Mouse (Mus musculus) thymus, adult 2 months (tissue): ENCODE results near the gene Rnf2. TPM values are rescaled to one million over a fixed set of nuclear protein-coding genes. Genes with fewer than 3 reads are reported as not detected.

Source experiments
- DNase-seq: peaks from one replicate; pipeline ENCODE4 v3.0.0; 2021
- H3K27ac ChIP-seq: fragments of 200-500 bp; 2 replicates; pipeline ENCODE4 v1.5.1; 2012; ENCODE audit warnings: low read length, control low read depth; ENCODE audit not compliant: control insufficient read depth, insufficient read depth
- H3K27me3 ChIP-seq: fragments of 200-500 bp; 2 replicates; pipeline ENCODE4 v1.6.1; 2012; ENCODE audit warnings: mild to moderate bottlenecking, low read length, moderate library complexity, mixed read lengths; ENCODE audit not compliant: control insufficient read depth, insufficient read depth
- H3K36me3 ChIP-seq: fragments of 200-500 bp; 2 replicates; pipeline ENCODE4 v1.6.1; 2012; ENCODE audit warnings: mild to moderate bottlenecking, low read length, moderate library complexity; ENCODE audit not compliant: control insufficient read depth, insufficient read depth
- H3K4me1 ChIP-seq: fragments of 200-500 bp; replicated peaks from 2 replicates; pipeline ENCODE4 v1.6.1; 2012; ENCODE audit warnings: low read length; ENCODE audit not compliant: control insufficient read depth, insufficient read depth
- H3K4me3 ChIP-seq: fragments of 200-500 bp; 2 replicates; pipeline ENCODE4 v1.5.1; 2012; ENCODE audit warnings: mild to moderate bottlenecking, low read length, control low read depth, moderate library complexity; ENCODE audit not compliant: control insufficient read depth, insufficient read depth
- CTCF ChIP-seq: fragments of 200-500 bp; IDR thresholded peaks from 2 replicates; pipeline ENCODE4 v1.5.1; 2012; ENCODE audit warnings: mild to moderate bottlenecking, control low read depth, low read length, moderate library complexity, borderline replicate concordance; ENCODE audit not compliant: control insufficient read depth, poor library complexity, insufficient read depth; ENCODE audit errors: extremely low read depth
- POLR2A ChIP-seq: fragments of 200-500 bp; IDR thresholded peaks from 2 replicates; pipeline ENCODE4 v1.6.1; 2012; ENCODE audit warnings: mild to moderate bottlenecking, low read length, control low read depth, moderate library complexity; ENCODE audit not compliant: control insufficient read depth, poor library complexity, insufficient read depth; ENCODE audit errors: extremely low read depth
- WGBS: fragments of 180-500 bp; shearing (Covaris S2); methylation state at CpG from one replicate; pipeline ENCODE4 v1.1.7; 2018; 5-methylcytosine and 5-hydroxymethylcytosine counted together
- polyA plus RNA-seq: library from polyadenylated mRNA; depleted of rRNA; stranded (reverse); fragments of >200 nt; gene quantifications from 2 replicates; pipeline ENCODE4 v1.2.3, GENCODE M21; 2012

Rnf2 gene
- polyA plus RNA-seq, 1 experiment: 36.5 TPM

DNA sequence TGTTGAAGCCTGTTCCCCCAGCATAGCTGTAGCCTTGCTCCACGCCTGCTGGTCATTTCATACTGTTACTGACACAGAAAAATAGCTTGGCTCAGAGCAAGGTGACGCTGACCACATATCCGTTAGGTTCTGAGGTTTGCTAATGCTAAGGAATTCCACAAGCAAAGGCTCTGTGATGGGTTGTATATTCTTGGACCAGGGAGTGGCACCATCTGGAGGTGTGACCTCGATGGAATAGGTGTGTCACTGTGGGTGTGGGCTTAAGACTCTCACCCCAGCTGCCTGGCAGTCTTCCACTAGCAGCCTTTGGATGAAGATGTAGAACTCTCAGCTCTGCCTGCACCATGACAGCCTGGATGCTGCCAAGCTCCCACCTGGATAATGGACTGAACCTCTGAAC lies 34.2 kb downstream of the Rnf2 start:
- no peaks in the 10 kb centered on the region for H3K4me1 ChIP-seq
- TF ChIP-seq POLR2A (no peak), CTCF (no peak)
- no peak overlapping the region for H3K27ac ChIP-seq
- H3K36me3 ChIP-seq: peaks cover 5% of the 10 kb centered on the region
- DNase-seq: no peak
- WGBS: 92% methylated on average over 4 of the region's 4 CpGs
- no peak overlapping the region for H3K4me3 ChIP-seq
- no peaks in the 10 kb centered on the region for H3K27me3 ChIP-seq

DNA sequence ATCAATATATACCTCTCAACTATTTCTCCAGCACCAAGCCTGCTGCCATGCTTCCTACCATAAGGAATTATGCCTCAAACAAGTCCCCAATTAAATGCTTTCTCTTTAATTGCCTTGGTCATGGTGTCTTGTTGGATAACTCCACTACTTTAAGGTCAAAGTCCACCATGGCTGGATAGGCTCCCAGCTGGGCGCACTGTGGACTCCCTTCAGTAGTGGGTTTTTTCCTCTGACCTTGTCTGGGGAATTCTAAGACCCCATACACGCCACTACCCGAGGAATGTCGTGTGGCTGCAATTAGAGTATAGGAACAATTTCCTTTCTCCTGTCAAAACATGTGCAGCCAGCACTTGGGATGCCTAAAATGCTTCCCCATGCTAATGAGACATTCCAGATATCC lies 35.8 kb downstream of the Rnf2 start:
- Histone ChIP-seq H3K27ac (no peak overlapping the region), H3K36me3 (no peaks in the 10 kb centered on the region; the same call in 1 of the 2 replicates), H3K27me3 (no peaks in the 10 kb centered on the region), H3K4me1 (no peaks in the 10 kb centered on the region), H3K4me3 (no peak overlapping the region)
- WGBS: 86% methylated on average over 4 of the region's 4 CpGs
- DNase-seq: no peak
- TF ChIP-seq CTCF (no peak), POLR2A (no peak)

GRCm38 (mm10) chr1:151461265-151461664 lies 39.5 kb downstream of the Rnf2 start:
- DNase-seq: no peak
- TF ChIP-seq POLR2A (no peak), CTCF (no peak)
- WGBS: 95% methylated on average over 9 of the region's 9 CpGs

DNA sequence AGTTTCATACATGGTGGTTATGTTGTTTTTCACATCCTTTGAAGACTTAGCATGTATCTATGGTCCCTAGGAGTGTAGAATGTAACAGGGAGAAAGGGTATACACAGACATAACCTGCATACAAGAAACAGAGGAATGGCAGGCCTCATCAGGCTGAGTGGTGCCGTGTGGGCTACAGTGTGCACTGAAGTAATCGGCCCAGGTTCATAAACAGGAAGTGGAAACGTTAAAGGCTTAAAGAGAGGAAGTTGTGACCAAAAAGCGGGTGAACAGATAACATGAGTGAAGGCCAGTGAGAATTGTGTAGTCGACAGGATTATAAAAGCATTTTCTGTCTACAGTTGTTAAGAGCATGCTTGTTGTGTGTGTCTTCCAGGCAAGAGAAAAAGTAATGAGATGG lies 43.7 kb downstream of the Rnf2 start:
- no peaks in the 10 kb centered on the region for H3K27me3 ChIP-seq
- 14% methylated on average over 5 of the region's 5 CpGs for WGBS
- H3K4me1 ChIP-seq: peaks cover 6% of the 10 kb centered on the region
- TF ChIP-seq POLR2A (no peak), CTCF (no peak)
- peak overlapping the region; percentile 42; the same call in 1 of the 2 replicates for H3K27ac ChIP-seq
- H3K36me3 ChIP-seq: peaks cover 47% of the 10 kb centered on the region
- DNase-seq: no peak
- H3K4me3 ChIP-seq: no peak overlapping the region

More at GRCm38 (mm10) chr1:151461265-151461664, 39.5 kb downstream of the Rnf2 start:
- Histone ChIP-seq H3K4me1 (peaks cover 6% of the 10 kb centered on the region), H3K27ac (no peak overlapping the region), H3K36me3 (peaks cover 23% of the 10 kb centered on the region), H3K4me3 (no peak overlapping the region), H3K27me3 (no peaks in the 10 kb centered on the region)

DNA sequence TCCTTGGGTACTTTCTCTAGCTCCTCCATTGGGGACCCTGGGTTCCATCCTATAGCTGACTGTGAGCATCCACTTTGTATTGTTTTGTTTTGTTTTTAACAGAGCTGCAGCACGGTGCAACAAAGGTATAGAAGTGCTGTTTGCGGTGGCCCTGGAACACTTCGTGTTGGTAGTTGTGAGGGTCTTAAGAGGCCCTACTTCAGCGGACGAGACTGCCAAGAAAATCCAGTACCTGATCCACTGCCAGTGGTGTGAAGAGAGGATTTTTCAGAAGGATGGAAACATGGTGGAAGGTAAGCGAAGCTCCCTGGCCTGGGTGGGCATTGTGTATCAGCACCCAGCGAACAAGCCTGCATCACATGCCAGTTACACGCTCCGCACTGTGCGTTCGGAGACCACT lies 48.8 kb downstream of the Rnf2 start:
- H3K4me1 ChIP-seq: peaks cover 2% of the 10 kb centered on the region; the same call in 1 of the 2 replicates
- no peaks in the 10 kb centered on the region for H3K27me3 ChIP-seq
- H3K36me3 ChIP-seq: peaks cover 45% of the 10 kb centered on the region
- H3K27ac ChIP-seq: no peak overlapping the region
- TF ChIP-seq CTCF (no peak), POLR2A (no peak)
- 97% methylated on average over 11 of the region's 11 CpGs for WGBS
- DNase-seq: no peak
- no peak overlapping the region for H3K4me3 ChIP-seq

DNA sequence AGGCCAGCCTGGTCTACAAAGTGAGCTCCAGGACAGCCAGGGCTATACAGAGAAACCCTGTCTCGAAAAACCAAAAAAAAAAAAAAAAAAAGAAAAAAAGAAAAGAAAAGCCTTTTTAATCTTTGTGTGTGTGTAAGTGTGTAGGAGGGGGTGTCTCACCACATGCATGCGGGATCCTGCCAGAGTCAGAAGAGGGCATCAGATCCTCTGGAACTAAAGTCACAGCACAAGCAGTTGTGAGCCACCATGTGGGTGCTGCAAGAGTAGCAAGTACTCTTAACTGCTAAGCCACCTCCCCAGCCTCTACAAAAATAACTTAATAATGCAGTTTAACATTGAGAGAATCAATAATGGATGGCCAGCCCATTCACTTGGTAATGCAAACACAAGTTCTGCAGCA lies 49.9 kb downstream of the Rnf2 start:
- WGBS: 70% methylated on average over 2 of the region's 2 CpGs
- peaks cover 53% of the 10 kb centered on the region for H3K36me3 ChIP-seq
- H3K4me1 ChIP-seq: no peaks in the 10 kb centered on the region
- DNase-seq: no peak
- TF ChIP-seq CTCF: no peak
- TF ChIP-seq POLR2A: no peak
- H3K4me3 ChIP-seq: no peak overlapping the region
- H3K27me3 ChIP-seq: no peaks in the 10 kb centered on the region
- H3K27ac ChIP-seq: no peak overlapping the region

DNA sequence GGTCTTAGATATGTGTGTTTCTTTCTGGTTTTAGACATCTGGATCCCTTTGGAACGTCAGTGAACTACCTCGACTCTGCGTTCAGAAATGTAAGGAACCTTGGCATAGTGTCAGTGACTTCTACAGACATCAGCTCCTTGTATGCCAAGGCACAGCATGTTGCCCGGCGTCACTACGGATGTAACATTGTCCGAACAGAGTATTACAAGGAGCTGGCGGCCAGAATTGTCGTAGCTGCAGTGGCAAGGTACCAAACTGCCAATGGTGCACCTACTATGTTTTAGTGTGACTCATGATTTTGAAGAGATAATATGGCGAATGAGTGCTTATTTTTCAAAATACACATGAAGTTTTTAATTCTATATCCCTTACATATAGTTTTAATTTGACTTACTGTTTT lies 50.9 kb downstream of the Rnf2 start:
- H3K4me3 ChIP-seq: no peak overlapping the region
- WGBS: 97% methylated on average over 10 of the region's 10 CpGs

More for the DNA sequence above, 50.9 kb downstream of the Rnf2 start:
- H3K4me1 ChIP-seq: no peaks in the 10 kb centered on the region
- peaks cover 60% of the 10 kb centered on the region for H3K36me3 ChIP-seq
- H3K27ac ChIP-seq: no peak overlapping the region
- DNase-seq: no peak
- no peaks in the 10 kb centered on the region for H3K27me3 ChIP-seq
- TF ChIP-seq POLR2A: no peak
- no peak for TF ChIP-seq CTCF
